Mouse (Mus musculus) skeletal muscle tissue, adult 2 months (tissue): ENCODE results near the gene Gan.

Experiments
- DNase-seq: peaks from one replicate; pipeline ENCODE4 v3.0.0-alpha.2; 2012; ENCODE audit warnings: low read depth, low spot score

The Gan gene

DNA sequence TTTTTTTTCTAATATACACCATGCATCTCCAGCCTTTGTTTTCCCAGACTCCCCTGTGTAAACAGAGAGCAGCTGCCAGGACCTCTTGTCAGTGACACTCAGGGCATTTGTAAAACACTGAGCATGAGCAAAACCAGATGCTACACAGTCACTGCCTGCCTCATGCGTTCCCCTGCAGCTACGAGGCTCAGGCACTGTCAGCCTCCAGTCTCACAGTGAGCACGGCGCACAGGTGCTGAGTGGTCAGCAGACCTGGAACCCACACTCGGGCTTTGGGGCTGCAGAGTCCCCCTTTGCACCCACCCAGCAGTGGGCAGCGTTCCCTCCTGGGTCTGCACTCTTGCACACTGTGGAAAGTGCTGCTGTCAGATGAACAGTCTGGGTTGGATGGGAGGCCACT, 41.7 kb downstream of the Gan start:
- DNase-seq: no peak

DNA sequence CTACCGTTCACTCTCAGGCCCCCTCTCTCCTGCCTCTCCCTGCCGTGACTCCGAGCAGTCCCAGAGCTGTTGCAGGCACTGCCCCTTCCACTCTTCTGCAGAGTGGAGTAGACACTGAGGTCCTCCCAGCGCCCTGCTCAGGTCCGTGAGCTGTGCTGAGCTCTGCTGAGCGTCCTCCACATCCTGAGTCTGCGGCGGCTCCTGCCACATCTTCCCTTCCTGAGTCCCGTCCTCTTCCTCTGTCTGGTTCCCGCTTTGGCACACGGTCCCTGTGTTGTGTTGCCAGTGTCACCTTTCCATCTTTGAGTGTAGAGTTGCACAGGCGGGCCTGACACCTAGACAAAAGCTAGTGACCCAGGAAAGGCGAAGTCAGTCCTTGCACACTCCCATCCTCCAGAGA, 42.4 kb downstream of the Gan start:
- DNase-seq: no peak

DNA sequence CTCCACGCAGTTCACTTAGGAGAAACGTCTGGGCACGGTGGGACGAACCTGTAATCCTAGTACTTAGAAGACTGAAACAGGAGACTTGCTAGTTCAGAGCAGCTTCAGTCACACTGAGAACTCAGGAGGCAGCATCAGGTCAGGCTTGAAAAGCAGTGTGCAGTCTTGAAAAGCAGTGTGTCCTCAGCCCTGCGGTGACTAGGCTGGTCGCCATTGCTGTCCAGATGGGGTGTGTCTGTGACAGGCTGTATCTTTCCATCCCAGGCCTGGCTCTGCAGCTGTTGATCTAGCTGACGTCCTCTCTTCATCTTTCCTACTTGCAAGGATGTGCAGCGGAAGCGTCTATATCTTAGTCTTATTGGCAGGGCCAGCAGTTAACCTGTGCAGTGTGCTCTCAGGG, 42.9 kb downstream of the Gan start:
- peak; percentile 13 for DNase-seq

DNA sequence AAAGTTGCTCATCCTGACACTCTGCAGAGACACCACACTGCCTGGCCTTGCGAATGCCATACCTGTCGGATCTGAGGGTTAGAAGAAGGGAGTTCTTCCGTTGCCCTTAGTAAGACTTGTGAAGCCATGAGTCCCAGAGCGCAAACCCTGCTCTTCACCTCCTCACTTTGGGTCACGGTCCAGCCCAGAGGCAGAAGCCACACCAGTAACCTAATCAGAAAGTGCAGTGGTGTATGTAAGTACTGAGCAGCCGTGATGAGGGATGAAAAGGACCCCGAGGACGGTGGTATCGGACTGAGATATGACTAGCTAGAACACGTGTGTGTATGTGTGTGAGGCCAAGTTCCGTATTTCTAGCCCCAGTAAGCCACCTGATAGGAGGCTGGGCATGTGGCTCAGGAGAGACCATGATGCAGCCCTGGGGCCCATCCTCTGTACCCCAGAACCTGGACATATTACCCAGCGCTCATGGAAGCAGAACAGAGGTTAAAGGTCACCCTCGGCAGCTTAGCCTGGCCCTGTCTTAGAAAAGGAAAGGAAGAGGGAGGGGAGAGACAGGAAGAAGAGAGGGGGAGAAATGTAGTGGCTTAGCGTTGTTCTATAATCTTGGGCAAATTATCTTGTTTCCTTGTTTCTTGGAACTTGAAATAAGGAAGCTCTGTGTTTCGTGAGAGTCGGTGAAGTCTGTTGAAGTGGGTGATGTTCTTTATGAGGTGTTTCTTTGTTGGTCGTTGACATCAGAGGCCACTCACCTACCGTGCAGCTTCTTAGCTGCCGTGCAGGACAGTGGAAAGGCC, 43.5 kb downstream of the Gan start:
- DNase-seq: no peak

DNA sequence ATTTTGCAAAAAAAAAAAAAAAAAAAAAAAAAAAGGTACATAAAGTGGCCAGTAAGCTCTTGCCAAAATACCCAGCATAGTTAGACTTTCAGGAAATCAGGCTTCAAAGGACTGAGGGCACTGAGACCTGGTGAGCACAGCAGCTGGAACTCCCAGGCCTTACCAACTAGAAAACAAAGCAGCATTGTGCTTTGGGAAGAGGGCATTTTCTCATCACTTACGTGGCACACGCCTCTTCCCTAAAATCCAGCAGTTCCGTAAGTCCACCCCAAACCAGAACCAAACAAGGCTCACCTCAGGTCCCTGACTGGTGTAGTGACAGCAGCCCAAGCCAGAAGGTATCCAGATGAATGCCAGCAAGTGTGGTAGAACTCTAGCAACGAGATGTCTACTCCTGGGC, 45.1 kb downstream of the Gan start:
- DNase-seq: no peak

DNA sequence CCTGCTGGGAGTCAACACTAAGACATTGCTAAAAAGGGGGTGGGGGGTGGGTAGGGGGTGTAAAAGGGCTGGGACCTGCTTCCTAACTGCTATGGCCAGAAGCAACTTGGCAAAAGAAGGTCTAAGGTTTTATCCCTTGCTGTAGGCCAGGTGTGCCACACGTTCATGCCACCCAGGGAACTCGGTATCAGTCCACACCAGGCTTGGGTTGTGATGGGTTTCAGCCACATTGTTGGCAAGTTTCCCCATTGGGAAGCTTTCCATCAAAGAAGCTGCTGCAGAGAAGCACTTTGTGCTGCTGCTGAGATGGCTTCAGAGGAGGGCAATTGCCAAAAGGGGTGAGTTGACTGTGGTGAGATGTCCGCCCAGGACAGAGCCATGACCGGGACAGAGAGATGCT, 47.9 kb downstream of the Gan start:
- DNase-seq: no peak

DNA sequence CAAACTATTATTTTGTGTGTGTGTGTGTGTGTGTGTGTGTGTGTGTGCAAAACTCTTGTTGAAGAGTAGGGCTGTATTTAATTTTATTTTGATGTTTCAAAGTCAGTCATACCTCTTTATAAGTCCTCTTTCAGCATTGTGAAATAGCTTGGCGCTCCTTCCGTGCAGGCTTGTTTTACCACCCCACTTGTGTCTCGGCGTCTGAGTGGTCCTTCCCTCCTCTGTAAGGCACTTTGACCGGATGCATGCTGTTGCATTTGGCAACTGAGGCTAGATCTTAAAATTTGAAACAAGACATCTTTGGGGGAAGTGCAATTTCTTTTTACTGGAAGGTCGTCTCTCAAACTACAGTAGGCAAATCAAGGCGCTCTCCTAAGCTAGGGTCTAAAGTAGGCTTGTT, 48.7 kb downstream of the Gan start:
- no peak for DNase-seq

DNA sequence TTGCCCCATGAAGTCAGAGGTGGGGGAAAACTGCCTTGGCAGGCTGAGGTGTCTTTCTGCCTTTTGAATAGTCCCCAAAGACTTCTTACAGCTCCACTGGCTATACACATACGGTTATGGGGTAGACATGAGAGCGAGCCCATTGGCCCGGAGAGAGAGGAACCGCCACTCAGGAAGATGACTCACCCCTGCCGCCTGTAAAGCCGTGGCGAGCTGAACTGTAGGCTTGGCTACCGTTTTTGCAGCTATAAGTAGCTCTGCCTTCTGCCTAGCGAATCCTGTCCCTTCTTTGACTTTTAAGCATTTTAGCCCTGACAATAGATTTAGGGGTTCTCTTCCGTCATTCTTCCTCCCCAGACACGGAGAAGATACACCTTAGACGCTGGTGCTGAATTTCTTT, 51.2 kb downstream of the Gan start:
- no peak for DNase-seq

DNA sequence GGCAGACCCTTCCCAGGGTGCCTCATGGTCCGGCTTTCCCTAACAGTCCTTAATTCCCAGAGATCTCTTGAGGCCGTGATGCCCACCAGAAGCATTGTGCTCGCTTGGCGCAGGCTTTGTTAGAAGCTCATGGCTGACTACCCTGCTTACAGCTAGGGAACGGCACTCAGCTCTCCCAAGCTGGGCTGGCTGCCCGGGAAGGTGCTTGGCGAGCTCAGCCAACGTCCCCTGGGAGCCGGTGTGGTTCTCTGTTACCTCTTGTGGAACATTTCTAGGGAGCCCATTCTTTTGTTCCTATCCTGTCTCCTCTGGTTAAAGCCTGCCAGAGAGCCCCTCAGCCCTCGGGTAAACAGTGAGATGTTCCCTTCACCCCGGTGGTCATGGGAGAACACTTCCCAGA, 54.2 kb downstream of the Gan start:
- no peak for DNase-seq

DNA sequence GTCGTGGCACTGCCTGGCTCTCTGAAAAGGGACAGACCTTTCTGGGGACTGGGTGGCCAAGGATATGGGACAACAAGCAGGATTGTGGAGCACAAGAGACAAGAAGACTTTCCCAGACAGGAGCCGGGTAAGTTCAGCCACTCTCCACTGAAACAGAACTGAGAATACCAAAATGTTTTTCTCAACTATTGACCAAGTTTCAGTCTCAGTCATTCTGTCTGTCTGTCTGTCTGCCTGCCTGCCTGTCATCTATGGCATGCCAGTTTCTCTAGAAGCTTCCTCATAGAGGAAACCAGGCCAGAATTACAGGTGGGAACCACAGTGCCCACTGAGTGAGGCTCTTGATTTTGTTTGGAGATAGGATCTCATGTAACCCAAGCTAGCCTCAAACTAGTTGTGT, 59.8 kb downstream of the Gan start:
- DNase-seq: no peak

DNA sequence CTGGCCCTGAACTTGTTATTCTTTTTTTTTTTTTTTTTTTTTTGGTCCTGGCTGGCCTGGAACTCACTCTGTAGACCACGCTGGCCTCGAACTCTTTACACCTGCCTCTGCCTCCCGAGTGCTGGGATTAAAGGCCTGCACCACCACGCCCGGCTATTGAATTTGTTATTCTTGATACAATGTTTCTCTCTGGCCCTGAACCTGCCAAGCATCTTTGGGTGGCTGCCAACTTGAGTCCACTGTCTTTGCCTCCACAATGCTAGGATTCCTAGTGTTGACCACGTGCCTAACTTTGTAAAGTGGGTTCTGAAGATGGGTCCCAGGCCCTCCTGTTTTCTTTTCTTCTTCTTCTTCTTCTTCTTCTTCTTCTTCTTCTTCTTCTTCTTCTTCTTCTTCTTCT, 64.5 kb downstream of the Gan start:
- no peak for DNase-seq

DNA sequence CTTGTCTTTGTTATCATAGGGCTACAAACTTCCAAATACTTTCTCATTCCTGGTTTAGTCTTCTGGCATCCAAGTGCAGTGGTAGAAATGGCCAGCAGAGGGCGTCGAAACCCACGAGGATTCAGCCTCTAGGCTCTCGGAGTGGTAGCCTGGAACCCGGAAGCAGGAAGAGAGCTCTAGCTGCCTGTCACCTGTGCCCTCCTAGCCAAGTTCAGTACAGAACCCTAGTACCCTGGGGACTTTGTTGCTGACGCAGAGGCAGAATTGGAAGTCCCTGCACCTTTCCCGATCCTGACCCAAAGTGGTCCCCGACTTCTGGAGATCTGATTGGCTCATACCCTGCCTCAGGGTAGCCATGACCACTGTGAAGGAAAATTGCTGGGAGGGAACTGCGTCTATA, 66.7 kb downstream of the Gan start:
- DNase-seq: peak; percentile 65

DNA sequence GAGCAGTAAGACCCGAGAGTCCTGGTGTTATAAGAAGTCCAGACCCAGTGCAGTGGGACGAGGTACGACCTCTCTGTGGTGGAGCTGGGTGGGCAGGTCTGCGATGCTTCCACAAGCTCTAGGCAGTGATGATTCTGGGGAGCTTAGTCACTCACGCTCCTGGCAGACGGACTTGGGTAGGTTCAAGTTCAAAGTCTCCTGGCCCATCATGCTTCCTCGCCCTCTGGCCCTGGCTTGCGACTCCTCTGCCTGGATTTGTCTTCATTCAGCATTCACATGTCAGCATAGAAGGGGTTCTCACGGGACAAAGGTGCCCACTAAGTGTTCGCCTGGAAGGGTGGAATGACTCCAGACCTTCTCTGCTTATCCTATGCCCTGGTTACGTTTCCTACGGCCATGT, 68.4 kb downstream of the Gan start:
- no peak for DNase-seq

DNA sequence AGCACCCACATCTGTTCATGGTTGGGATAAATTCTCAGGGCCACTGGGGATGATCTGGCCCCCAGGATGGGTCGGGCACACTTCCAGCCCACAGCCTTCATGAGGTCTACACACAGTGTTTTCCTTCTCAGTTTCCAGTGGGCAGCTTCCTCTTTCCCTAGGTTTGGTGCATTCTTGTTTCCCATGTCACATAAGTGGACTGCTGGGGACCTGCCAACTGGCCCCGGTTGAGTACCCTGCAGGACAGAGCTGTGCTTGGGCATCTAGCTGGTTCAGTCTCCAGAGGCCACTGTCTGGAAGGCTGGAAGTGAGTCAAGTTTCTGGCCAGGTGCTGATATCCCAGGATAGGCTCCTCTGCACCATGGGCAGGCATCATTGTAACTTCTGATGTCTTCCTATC, 69.4 kb downstream of the Gan start:
- no peak for DNase-seq

DNA sequence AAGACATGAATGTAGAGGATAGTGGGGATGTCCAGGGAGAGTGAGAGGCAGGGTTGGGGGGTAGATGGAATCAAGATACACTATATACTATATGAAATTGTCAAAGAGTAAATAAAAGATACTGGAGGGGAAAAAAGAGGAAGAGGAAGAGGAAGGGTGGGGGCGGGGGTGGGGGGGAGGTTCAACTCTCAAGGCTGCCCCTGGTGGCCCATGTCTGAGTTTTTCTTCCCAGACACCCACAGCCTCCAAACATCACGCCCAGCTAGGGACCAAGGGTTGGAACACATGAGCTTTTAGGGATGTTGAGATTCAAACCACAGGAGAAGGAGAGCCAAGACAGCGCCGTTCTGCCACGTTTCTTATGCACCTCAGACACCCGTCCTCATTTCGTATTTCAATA, 75.3 kb downstream of the Gan start:
- DNase-seq: no peak

DNA sequence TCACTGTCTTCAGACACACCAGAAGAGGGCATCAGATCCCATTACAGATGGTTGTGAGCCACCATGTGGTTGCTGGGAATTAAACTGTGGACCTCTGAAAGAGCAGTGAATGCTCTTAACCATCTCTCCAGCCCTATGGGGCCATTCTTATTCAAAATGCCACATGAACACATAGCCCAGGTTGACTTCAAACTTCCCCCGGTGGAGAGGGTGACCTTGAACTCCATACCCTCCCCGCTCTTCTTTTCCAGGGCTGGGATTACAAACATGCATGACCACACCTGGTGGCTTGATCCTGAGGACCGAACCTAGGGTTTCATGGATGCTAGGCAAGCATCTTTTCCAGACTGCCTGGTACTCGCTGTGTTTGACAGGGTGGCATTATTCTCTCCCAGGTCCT, 78.6 kb downstream of the Gan start:
- DNase-seq: no peak

DNA sequence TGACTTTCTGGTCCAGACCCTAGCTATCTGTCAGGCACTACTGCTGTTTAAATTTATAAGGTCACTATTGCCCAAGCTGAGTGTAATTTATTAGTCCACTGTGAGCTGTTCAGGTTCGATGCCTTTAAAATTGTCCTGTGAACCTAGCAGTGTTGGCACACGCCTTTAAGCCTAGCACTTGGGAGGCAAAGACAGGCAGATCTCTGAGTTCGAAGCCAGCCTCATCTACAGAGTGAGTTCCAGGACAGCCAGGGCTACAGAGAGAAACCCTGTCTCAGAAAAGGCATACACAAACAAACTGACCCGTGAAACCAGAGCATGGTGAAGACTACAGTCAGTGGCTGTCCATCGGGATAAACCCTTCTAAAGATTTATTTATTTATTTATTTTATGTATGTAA, 82.4 kb downstream of the Gan start:
- DNase-seq: no peak

DNA sequence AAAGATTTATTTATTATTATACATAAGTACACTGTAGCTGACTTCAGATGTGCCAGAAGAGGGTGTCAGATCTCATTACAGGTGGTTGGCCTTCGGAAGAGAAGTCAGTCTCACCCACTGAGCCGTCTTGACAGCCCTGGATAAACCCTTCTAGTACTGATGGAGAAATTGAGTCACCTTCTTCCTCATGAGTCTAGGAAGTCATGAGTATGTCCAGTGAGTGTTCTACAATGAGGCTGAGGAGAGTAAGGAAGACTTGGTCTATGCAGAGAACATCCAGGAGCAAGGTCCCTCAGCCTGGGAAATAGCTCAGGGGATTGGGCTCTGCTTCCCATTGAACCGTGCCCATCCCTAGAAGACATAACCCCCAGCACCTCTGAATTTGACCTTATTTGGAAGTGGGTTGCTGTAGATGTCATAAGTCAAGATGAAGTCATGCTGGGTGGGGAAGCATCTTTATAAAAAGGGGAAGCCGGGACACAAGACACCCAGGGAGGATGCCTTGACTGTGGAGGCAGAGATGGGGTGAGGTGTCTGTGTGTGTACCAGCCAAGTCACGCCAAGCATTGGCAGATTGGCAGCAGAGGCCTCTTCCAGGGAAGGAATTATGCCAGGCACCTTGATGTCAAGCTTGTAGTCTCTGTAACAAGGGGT, 83.0 kb downstream of the Gan start:
- no peak for DNase-seq

DNA sequence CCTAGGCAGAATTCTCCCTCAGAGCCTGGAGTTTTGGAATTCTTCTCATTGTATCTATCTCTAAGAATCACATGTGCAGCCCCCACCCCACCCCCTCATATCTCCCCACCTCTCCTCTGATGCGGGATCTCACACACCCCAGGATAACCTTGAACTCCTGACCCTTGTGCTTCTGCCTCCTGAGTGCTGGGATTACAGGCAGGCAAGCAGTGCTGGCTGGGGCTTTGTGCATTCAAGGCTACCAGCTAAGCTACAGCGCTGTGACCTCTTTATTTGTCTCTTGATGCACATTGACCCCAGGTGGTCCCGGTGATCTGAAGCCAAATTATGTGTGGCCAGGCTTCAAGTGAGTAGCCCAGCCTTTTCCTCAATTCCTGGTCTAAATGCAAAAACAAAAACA, 83.9 kb downstream of the Gan start:
- DNase-seq: no peak

DNA sequence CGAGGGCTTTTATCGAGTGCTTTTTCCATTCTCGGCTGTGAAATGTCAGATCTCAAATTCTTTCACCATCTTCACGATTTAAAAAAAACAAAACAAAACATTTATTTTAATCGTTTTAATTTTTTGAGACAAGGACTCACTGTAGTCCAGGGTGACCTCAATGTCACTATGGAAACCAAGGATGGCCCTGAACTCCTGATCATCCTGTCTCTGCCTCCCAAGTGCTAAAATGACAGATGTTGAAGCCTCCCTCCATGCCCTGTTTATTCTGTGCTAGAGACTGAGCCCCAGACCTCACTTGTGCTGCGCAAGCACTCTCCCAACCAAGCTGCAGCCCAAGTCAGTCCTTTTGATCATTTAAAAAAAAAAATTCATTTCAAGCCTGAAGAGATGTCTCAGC, 84.4 kb downstream of the Gan start:
- DNase-seq: no peak

DNA sequence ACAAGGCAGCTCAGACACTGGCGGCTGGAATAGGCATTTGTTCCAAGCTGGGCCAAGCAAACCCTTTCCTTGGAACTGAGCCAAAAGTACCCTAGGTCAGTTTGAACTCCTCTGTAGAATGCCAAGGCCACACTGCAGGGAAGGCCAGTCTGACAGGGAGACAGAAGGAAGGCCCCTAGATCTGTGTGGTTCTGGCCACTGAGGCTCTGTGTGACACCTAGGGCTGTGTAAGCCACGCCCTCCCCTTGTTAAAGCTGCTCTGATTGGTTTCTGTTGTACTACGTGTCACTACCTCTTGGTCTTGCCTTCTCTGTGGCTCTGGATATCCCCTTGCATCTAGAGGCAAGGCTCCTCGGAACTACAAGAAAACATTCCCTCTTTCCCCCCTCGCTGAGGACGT, 86.7 kb downstream of the Gan start:
- DNase-seq: no peak

DNA sequence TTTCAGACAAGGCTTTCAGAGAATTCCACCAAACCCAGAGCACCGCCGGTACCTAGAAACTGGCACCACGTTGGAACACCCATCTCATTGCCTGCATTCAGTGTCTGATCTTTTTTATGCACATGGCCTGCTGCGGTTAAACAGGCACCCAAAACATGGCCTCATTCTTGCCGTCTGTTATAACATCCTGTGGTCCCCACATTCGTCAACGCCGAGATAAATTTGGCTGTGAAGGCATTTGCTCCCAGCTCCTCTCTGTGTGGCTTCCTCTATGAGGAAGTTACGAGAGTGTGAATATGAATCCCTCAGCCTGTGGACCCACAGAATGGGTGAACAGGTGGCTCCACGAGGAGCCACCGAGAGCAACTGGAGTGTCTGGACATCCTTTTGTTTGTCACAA, 90.4 kb downstream of the Gan start:
- DNase-seq: no peak

DNA sequence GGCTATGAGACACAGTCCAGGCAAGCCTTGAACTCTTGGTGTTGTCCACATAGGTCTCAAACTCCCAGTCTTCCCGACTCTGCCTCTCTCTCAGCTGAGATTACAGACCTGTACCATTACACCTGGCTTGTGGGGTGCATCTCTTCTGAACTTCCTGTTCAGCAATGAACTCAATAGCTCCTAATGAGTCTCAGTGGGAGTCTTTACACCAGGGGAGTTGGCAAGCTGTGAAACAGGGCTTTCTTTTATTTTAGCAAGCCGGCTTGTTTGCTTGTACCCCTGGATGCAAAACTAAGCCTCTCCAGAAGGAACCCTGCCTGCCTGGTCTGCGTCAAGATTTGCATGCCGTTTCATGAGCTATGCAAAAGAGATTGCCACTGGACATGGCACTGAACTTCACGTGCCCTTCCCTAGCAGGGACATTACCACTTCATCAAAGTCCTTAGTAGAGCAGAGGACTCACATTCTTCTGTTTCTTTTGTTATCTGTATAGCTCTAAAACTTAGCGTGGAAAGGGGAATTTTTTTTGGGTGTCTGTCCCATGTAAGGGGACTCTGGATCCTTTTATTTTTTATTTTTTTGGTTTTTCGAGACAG, 93.2 kb downstream of the Gan start:
- no peak for DNase-seq
